Mouse (Mus musculus) neutrophil, adult 5-6 weeks (primary cell): ENCODE measurements around the gene Dlg3. TPM values are rescaled to one million over a fixed set of nuclear protein-coding genes. Genes with fewer than 3 reads are reported as not detected.
A peak's percentile ranks its signal among the peaks of the same experiment; 100 is the strongest.

ENCODE experiments used
- ATAC-seq: fragments of 151-379, 151-347 bp; 2 replicates; pipeline ENCODE4 v1.8.0; 2017; ENCODE audit warnings: mild to moderate bottlenecking, moderate TSS enrichment; ENCODE audit not compliant: insufficient number of reproducible peaks, poor library complexity, low FRiP score, severe bottlenecking; ENCODE audit errors: extremely low read depth
- total RNA-seq: library from RNA; stranded (forward); fragments of 200-1000 nt; gene quantifications from 2 replicates; pipeline ENCODE4 v1.2.3, GENCODE M21; 2017

Gene Dlg3
- total RNA-seq: 4.7 and 5.8 TPM in 2 replicates

GRCm38 (mm10) chrX:100767181-100767884 lies at the start of gene Dlg3:
TSS of gene Dlg3 (plus strand) at chrX:100767722.
- ATAC-seq: 0 out of 2 replicates have a peak, but pooled peaks have one; percentile 36

GRCm38 (mm10) chrX:100728947-100729346 lies 38.6 kb upstream of the Dlg3 start:
- no peak for ATAC-seq

- no peak for ATAC-seq
These were observed 37.8 kb upstream of the Dlg3 start, which contains the start of gene Gdpd2 for GRCm38 (mm10) chrX:100729665-100730188. TSS of gene Gdpd2 (plus strand) at chrX:100729873.

- no peak for ATAC-seq
These were observed 37.3 kb upstream of the Dlg3 start for GRCm38 (mm10) chrX:100730266-100730665.

- no peak for ATAC-seq
These were observed 33.2 kb upstream of the Dlg3 start for GRCm38 (mm10) chrX:100734359-100734758.

GRCm38 (mm10) chrX:100738918-100739317 lies 28.6 kb upstream of the Dlg3 start:
- ATAC-seq: no peak

GRCm38 (mm10) chrX:100739443-100739842 lies 28.1 kb upstream of the Dlg3 start:
- ATAC-seq: no peak

GRCm38 (mm10) chrX:100740785-100741184 lies 26.7 kb upstream of the Dlg3 start:
- no peak for ATAC-seq

GRCm38 (mm10) chrX:100741940-100742339 lies 25.6 kb upstream of the Dlg3 start:
- ATAC-seq: no peak

- ATAC-seq: no peak
These were observed 1.7 kb upstream of the Dlg3 start for GRCm38 (mm10) chrX:100765855-100766254.

GRCm38 (mm10) chrX:100767885-100768626 lies 534 bp downstream of the Dlg3 start:
- ATAC-seq: no peak

- ATAC-seq: no peak
These were observed 1.8 kb downstream of the Dlg3 start for GRCm38 (mm10) chrX:100769281-100769680.

- peak; percentile 74 for ATAC-seq
These were observed 6.9 kb downstream of the Dlg3 start for GRCm38 (mm10) chrX:100774341-100774811.

- ATAC-seq: no peak
These were observed 7.9 kb downstream of the Dlg3 start for GRCm38 (mm10) chrX:100775405-100775804.

- ATAC-seq: peak; percentile 31; the same call in 1 of the 2 replicates
These were observed 9.0 kb downstream of the Dlg3 start for GRCm38 (mm10) chrX:100776494-100776893.

- peak; percentile 53 for ATAC-seq
These were observed 9.6 kb downstream of the Dlg3 start for GRCm38 (mm10) chrX:100776985-100777654.

GRCm38 (mm10) chrX:100777655-100778234 lies 10.2 kb downstream of the Dlg3 start:
- no peak for ATAC-seq

GRCm38 (mm10) chrX:100778397-100778796 lies 10.9 kb downstream of the Dlg3 start:
- ATAC-seq: no peak

GRCm38 (mm10) chrX:100789322-100789721 lies 21.8 kb downstream of the Dlg3 start:
- no peak for ATAC-seq
